Mouse (Mus musculus) layer of hippocampus, adult 2 months (tissue): ENCODE results near the gene Ptpn12. TPM values are rescaled to one million over a fixed set of nuclear protein-coding genes. Genes with fewer than 3 reads are reported as not detected.

Source experiments
- DNase-seq, 2 experiments: peaks; one replicate each; pipeline ENCODE4 v3.0.0; 2022; ENCODE audit warnings: low spot score in 2 of 2
- H3K27ac ChIP-seq: fragments of 200-600 bp; 2 replicates; pipeline ENCODE4 v1.8.1; 2022
- H3K4me3 ChIP-seq: fragments of 200-600 bp; 2 replicates; pipeline ENCODE4 v1.8.1; 2022; ENCODE audit warnings: mild to moderate bottlenecking
- CTCF ChIP-seq: fragments of 200-600 bp; conservative IDR thresholded peaks from 2 replicates; pipeline ENCODE4 v1.8.1; 2022; ENCODE audit warnings: antibody characterized with exemption, mild to moderate bottlenecking, moderate library complexity
- total RNA-seq, 2 experiments: library from RNA; stranded (reverse); gene quantifications; 2 replicates each; pipeline ENCODE4 v1.2.3; 2021

The Ptpn12 gene
- total RNA-seq, 2 experiments from 2014 or later: 33.9 to 34.0 TPM

DNA sequence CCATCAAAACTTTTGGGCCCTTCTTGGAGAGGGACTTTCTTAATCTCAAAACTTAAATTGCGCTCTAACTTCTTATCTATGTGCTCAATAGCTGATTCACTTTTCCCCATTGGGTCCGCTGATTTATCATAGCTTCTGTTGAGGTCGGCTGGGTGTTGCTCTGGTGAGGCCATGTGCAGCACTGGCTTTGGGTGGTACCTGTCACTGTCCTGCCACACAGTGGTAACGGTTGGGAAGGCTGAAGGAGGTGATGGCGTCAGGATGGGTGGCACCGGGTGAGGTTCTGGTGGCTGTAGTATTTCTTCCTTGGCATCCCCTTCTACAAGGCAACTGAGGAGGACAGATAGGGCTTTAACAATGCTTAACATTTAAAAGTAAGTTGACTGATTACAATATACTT, 57.3 kb downstream of the Ptpn12 start:
- no peak for DNase-seq
- no peak overlapping the region for H3K4me3 ChIP-seq
- H3K27ac ChIP-seq: no peak overlapping the region
- no peak for TF ChIP-seq CTCF

- no peak for DNase-seq
- H3K4me3 ChIP-seq: no peak overlapping the region
- no peak for TF ChIP-seq CTCF
- no peak overlapping the region for H3K27ac ChIP-seq
Measured at GRCm38 (mm10) chr5:20997555-20997954, 58.2 kb downstream of the Ptpn12 start.

DNA sequence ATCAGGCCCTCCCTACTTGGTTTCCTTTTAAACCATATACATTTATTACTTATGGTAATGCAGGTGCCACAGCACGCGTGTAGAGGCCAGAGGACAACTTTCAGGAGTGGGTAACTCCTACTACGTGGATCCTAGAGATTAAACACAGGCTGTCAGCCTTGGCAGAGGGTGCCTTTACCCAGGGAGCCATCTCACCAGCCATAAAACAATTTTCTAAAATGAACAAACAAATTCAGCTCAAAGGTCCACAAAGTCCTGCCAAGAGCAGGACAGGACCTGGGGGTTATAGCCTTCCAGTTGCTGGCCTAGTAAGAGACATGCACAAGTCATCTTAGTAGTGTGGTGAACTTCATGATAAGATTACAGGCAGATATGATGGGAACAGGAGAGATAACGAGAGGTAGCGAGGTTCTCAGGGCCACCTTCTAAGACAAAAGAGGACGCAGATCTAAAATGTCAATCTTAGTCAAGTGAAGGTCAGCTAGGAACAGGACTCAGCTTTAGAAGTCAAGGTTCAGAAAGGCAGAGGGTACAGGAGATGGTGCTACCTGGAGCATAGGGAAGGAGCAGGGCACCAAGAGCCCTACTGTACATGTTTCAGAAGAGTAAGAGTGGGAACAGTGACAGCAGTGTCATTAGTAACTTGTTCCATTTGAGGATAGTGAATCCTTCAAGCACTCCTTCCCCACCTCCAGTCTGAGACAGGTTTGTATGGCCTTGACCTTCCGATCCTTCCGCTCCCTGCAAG, 65.5 kb downstream of the Ptpn12 start:
- TF ChIP-seq CTCF: no peak
- Histone ChIP-seq H3K27ac (no peak overlapping the region), H3K4me3 (no peak overlapping the region)
- no peak for DNase-seq

DNA sequence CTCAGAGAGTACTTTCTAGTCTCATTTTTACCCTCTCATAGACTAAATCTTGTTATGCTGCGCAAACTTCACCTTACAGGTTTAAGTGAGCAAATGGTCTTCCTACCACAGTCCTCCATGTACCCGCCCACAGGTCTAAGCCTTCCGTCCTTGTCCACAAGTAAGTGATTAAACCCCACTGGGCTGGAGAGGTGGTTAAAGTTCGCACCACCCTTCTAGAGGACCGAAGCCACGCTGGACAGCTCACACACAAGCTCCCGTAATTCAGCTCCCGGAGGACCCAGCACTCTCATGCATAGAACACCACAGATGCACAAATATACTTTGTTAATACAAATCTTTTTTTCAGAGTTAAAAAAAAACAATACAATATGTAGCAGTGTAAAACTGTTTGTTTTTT, 69.4 kb downstream of the Ptpn12 start:
- DNase-seq: no peak
- H3K4me3 ChIP-seq: no peak overlapping the region
- no peak for TF ChIP-seq CTCF
- no peak overlapping the region for H3K27ac ChIP-seq

DNA sequence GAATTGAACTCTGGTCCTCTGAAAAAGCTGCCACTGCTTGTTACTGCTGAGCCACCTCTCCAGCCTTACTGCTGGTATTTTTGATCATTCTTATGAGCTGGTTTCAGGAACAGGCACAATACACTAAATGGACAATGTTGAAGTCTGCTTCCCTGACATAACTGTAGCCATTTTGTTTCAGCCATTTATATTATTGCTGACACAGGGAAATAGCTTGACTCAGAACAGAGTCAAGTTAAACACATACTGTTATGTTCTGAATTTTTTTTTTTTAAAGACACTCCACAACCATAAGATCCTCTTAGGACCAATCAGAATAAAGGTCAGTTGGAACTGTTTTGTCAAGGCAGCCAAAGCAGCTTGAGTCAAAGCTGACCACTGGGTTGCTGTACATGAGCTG, 72.2 kb downstream of the Ptpn12 start:
- H3K27ac ChIP-seq: no peak overlapping the region
- no peak overlapping the region for H3K4me3 ChIP-seq
- TF ChIP-seq CTCF: no peak
- DNase-seq: no peak

DNA sequence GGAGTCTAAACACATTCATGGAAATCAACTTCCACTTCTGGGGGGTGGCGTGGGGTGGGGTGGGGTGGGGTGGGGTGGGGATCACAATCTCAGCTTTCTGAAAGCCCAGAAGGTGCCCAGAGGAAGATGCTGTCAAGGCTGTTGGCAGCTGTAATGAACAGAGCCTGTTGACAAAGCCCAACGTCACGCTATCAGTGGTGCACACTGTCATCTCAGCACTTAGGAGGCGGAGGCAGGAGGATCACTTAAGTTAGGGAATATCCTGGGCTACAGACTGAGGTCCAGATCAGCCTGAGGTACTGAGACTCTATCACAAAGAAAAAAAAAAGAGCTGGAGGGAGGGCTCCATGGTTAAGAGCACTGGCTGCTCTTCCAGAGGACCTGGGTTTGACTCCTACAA, 81.0 kb downstream of the Ptpn12 start:
- Histone ChIP-seq H3K27ac (no peak overlapping the region), H3K4me3 (no peak overlapping the region)
- no peak for DNase-seq
- no peak for TF ChIP-seq CTCF

DNA sequence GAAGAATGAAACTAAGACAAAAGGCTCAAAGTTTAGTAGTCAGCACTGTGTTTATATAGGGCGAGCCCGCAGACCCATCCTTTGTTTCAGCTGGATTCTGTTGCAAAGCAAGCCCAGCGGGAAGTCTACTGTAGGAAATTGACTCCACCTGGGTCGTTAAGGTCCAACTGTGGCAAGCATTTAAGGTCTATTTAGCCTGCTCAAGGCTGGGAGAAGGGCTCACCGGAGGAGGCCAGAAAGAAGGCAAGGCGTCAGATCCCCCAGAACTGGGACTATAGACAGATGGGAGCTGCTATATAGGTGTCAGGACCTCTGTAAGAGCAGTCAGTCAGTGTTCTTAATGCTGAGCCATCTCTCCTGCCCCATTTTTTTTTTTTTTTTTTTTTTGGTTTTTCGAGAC, 81.7 kb downstream of the Ptpn12 start:
- Histone ChIP-seq H3K4me3 (no peak overlapping the region), H3K27ac (no peak overlapping the region)
- DNase-seq: no peak
- no peak for TF ChIP-seq CTCF

- no peak for TF ChIP-seq CTCF
- DNase-seq: no peak
- H3K4me3 ChIP-seq: no peak overlapping the region
- no peak overlapping the region for H3K27ac ChIP-seq
Measured at GRCm38 (mm10) chr5:20973069-20973468, 82.6 kb downstream of the Ptpn12 start.

- Histone ChIP-seq H3K4me3 (no peak overlapping the region), H3K27ac (no peak overlapping the region)
- peak; percentile 24 to 35 for DNase-seq
- TF ChIP-seq CTCF: peak; percentile 73
Measured at GRCm38 (mm10) chr5:20968963-20969362, 86.7 kb downstream of the Ptpn12 start.

DNA sequence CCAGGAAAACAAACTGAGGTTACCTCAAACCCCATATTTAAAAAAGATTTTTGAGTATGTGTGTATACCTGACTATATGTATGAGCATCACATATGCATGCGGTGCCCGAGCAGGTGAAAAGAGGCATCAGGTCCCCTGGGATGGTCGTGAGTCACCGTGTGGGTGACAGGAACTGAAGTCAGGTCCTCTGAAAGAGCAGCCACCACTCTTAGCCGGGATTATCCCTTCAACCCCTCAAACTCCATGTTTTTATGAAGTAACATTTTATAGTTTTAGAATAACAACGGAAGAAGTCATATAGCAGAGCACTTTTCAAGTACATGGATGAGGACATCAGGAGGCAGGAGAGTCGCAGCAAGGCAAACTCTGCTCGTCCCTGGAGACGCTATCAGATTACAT, 87.2 kb downstream of the Ptpn12 start:
- Histone ChIP-seq H3K4me3 (no peak overlapping the region), H3K27ac (no peak overlapping the region)
- TF ChIP-seq CTCF: no peak
- no peak for DNase-seq

DNA sequence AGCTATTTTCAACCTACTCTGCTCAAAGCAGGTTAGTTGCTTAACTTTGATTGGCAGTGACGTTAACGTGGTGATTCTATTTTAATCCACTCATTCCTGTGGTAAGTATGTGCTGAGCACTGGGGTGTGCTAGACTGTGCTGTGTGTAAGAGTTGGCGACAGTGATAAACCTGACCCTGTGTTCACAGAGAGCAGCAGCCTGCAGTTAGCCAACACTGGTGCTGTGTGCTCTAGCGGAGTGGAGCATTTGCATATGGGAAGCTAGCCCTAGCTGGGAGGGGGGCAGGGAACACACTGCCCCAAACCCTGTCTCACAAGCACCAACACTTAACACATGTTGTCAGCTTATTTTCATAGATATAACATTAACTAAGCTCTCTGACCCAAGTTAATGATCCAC, 87.8 kb downstream of the Ptpn12 start:
- TF ChIP-seq CTCF: no peak
- no peak for DNase-seq

DNA sequence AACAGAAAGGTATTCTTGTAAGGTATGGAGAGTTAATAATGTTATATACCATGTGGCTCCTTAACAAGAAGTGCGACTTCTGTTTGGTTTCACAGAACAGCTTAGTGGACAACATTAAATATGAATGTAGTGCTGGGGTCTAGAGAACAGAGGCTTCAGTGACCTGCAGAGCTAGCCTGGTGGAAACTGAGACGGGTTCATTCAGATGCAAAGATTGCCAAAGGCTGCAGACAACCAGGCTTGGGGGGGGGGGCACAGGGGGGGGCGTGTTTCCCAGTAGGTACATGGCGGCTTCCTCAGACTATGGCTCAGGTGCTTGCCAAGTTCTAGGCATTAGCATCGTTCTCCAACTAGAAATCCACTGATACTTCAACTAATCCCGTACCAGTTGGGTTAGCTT, 91.3 kb downstream of the Ptpn12 start:
- Histone ChIP-seq H3K4me3 (no peak overlapping the region), H3K27ac (no peak overlapping the region)
- DNase-seq: no peak
- no peak for TF ChIP-seq CTCF

More for the DNA sequence above, 87.8 kb downstream of the Ptpn12 start:
- no peak overlapping the region for H3K4me3 ChIP-seq
- no peak overlapping the region for H3K27ac ChIP-seq

- no peak for TF ChIP-seq CTCF
- no peak overlapping the region for H3K4me3 ChIP-seq
- H3K27ac ChIP-seq: peak overlapping the region; percentile 46; the same call in 1 of the 2 replicates
- peak; percentile 21 to 51 for DNase-seq
Measured at GRCm38 (mm10) chr5:20963295-20963694, 92.4 kb downstream of the Ptpn12 start.

DNA sequence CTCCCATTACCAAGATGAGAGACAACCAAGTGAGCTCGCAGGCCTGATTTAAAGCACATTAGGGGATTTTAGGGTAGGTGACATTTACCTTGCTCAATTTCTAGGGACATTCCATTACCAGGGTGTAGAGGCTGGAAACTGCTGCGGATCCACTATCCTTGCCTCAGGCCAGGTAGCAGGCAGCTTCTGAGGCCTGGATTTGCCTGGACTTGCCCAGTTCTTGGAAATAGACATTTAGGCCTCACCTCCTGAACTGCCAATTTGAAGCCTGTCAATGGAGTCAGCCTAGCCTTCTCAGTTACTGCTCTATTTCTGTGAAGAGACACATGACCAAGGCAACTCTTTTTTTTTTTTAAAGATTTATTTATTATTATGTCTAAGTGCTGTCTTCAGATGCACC, 94.8 kb downstream of the Ptpn12 start:
- H3K4me3 ChIP-seq: no peak overlapping the region
- TF ChIP-seq CTCF: no peak

More for the DNA sequence above, 94.8 kb downstream of the Ptpn12 start:
- DNase-seq: no peak
- H3K27ac ChIP-seq: no peak overlapping the region
